ENCODE assay signal across 8 mouse cellular contexts in genomic region chrX:113185230-113185985, GRCm38 (mm10). TPM values are rescaled to one million over a fixed set of nuclear protein-coding genes. Genes with fewer than 3 reads are reported as not detected.
A peak's percentile ranks its signal among the peaks of the same experiment; 100 is the strongest.
DNase-seq lines count a peak whose midpoint lies in the region; ATAC-seq and TF ChIP-seq lines count a peak whose summit lies in the region.

Gene Chm (minus strand): TSS chrX:113185517.

- H3K36me3 ChIP-seq in macrophage (ENCODE audit: inconsistent target) = no peaks in the 10 kb centered on the region

- 20% methylated on average over 18 of the region's 21 CpGs for WGBS in macrophage (ENCODE audit: missing documents)

- DNase-seq in adrenal gland, adult 18-20 months (ENCODE audit: low spot score in 2 of 2) = peak; percentile 21 to 23
- DNase-seq in gastrocnemius, adult 2 months = peak; percentile 27
- peak; percentile 49 for DNase-seq in hindlimb bud, embryonic 11.5 days (ENCODE audit: extremely low spot score, low read depth, low spot score)
- DNase-seq in left cerebral cortex, adult 2 months (ENCODE audit: extremely low spot score in 1 of 2, low spot score in 2 of 2) = peak; percentile 31 to 32
- DNase-seq in retina, postnatal 7 days (ENCODE audit: low read depth, low spot score) = peak; percentile 56
- DNase-seq in urinary bladder, postnatal 36 days (ENCODE audit: low spot score in 2 of 2) = peak; percentile 8 to 22

- peak; percentile 99 for ATAC-seq in common myeloid progenitor, adult 5-6 weeks (replicated peaks; ENCODE audit: low read depth, poor library complexity, severe bottlenecking)

- H3K27ac ChIP-seq in gastrocnemius, adult 2 months = peak within 1 kb of the TSS; percentile 89
- peak within 1 kb of the TSS; percentile 84 for H3K27ac ChIP-seq in left cerebral cortex, adult 2 months
- peak within 1 kb of the TSS; percentile 70 for H3K27ac ChIP-seq in macrophage

- intact Hi-C loops in gastrocnemius, adult 2 months (cut with DNase I) = loop anchor here (5.0 kb wide), 1 partner anchor 108 kb away; no protein-coding TSS in a partner anchor
- intact Hi-C loops in left cerebral cortex, adult 2 months (cut with DNase I) = no loop called here

- no peak for TF ChIP-seq CTCF in gastrocnemius, adult 2 months (IDR thresholded peaks at IDR 0.05)
- TF ChIP-seq CTCF in left cerebral cortex, adult 2 months (IDR thresholded peaks at IDR 0.05) = no peak

- H3K79me2 ChIP-seq in macrophage (ENCODE audit: inconsistent target) = peaks cover 47% of the 10 kb centered on the region

- peak within 1 kb of the TSS; percentile 81 for H3K4me3 ChIP-seq in gastrocnemius, adult 2 months
- peak within 1 kb of the TSS; percentile 59 for H3K4me3 ChIP-seq in left cerebral cortex, adult 2 months
- H3K4me3 ChIP-seq in macrophage (ENCODE audit: inconsistent target) = peak within 1 kb of the TSS; percentile 73

RNA-seq across cellular contexts. Expression of gene Chm, which starts in this region (rescaled TPM):
- total RNA-seq in adrenal gland, adult 18-20 months (2021) = 10 to 100 TPM; 12.9 to 14.4 TPM
- 21.4 and 28.1 TPM in 2 replicates for total RNA-seq in common myeloid progenitor, adult 5-6 weeks (2017)
- 10 to 100 TPM; 14.9 to 17.4 TPM for total RNA-seq in gastrocnemius, adult 2 months (2021)
- 10 to 100 TPM; 36.8 to 43.5 TPM for total RNA-seq in left cerebral cortex, adult 2 months (2021)
- 10 to 100 TPM; 19.6 to 49.6 (median 33.0) TPM for total RNA-seq in macrophage (2018; cell fraction: chromatin; rRNA removed)
- total RNA-seq in macrophage (2018; cell fraction: cytosol; rRNA removed) = 10 to 100 TPM; 13.5 to 21.2 (median 17.5) TPM
- 10 to 100 TPM; 19.6 to 50.1 (median 29.6) TPM for total RNA-seq in macrophage (2018; cell fraction: nucleus; rRNA removed)
- polyA plus RNA-seq in macrophage (2018) = 15.4 to 16.6 TPM (median 15.4 TPM) in 3 replicates

Comparison
In these comparisons a context has a peak if more than half of its experiments do, and no peak if none do; other contexts are left out.
1. Peak in every context shown above with its lines: DNase-seq, ATAC-seq, H3K4me3 ChIP-seq and H3K27ac ChIP-seq.